Mouse (Mus musculus) lung, postnatal 10 days (tissue): ENCODE measurements around the gene Arsg.
"Not testable (repeated sequence)": the region's sequence is repeated elsewhere in the genome, so short reads cannot be mapped to it uniquely, and the experiment has no call there.

Experiments used
- DNase-seq: peaks from one replicate; pipeline ENCODE4 v3.0.0; 2021

Gene Arsg

DNA sequence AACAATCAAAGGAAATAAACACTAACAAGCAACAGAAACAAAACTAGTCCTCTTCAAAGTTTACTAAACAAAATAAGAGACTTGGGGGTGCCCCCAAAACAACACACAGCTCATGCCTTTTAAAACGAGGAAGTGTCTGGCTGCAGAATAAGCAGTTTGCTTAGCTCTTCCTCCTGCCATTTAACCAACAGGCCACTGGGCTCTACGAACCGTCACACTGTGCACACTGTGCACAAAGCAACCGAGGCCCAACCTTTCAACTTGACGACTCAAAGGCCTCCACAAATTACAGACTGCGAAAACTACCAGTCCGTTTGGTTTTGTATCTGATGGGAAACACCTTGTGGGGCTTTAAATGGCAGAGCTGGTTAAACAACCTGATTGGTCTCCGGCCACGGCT lies 3.0 kb upstream of the Arsg start:
- no peak for DNase-seq

GRCm38 (mm10) chr11:109470921-109471861 lies 2.0 kb upstream of the Arsg start:
- no peak for DNase-seq

GRCm38 (mm10) chr11:109472171-109472691 lies 943 bp upstream of the Arsg start:
- peak; percentile 43 for DNase-seq

- no peak for DNase-seq
Measured at GRCm38 (mm10) chr11:109472821-109473170, 378 bp upstream of the Arsg start.

GRCm38 (mm10) chr11:109474086-109474742 lies 1.0 kb downstream of the Arsg start:
- DNase-seq, result no peak

DNA sequence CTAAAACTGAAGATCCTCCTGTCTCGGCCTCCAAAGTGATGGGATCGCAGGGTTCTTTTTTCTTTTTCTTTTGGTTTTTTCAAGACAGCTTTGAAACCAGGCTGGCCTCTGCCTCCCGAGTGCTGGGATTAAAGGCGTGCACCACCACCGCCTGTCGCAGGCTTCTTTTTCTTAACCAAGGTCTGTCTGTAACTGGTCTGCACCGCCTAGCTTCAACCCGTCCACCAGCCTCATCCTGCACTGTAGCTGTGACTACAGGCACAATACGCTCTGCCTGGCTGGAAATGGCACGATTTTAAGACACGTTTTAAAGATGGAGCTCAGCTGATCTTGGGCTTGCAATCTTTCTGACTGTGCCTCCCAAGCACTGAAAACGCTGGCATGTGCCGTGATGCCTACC lies 1.7 kb downstream of the Arsg start:
- DNase-seq, result no peak

DNA sequence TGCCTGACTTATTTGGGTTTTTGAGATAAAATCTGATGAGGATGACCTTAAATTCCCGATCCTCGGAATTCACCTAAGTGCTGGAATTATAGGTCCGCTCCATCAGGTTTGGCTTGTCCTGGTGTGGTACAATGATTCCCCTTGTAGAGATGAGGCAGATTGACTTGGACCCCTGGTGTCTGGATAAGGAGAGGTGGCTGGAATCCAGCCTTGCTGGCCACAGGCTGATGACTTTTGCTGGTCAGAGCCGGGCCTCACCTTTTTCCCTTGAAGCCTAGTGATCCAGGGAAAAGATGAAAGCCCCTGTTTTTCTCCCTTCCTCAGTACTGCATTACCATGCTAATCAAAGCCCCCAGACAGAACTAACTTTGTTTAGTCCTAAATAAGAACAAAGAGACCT lies 2.5 kb downstream of the Arsg start:
- no peak for DNase-seq

DNA sequence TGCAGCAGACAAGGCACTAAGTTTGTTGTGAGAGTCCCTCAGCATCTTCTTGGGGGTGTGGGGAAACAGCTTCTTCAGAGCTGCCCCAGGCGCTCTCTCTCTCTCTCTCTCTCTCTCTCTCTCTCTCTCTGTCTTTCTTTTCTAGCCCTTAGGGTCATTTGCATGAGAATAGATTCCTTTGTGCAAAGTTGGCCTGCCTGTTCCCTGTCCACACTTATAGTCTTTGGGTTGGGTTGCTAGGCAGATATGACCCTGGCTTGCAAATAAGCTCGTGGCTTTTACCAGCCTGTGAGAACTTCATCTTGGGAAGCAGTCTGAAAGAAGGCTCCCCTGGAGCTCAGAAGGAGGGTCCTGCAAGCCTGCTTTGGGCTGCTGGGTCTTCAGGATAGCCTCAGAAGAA lies 3.1 kb downstream of the Arsg start:
- no peak for DNase-seq

DNA sequence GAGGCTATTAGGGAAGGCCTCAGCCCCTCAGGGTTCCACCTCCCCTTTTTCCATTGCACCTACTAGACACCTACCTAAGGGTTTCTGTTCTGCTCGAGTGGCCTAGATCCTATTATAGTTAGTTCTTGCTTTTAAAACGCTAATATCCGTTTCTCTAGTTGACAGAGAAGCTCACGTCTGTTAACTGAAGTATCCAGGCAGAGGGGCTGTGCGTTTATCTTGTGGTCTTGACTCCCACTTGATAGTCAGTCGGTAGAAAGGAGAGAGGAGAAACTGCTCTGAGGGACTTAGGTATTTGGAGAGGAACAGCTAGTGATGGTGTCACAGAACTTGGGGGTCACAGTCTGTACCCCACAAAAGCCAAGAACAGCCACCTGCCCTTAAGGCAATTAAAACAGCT lies 3.5 kb downstream of the Arsg start:
- no peak for DNase-seq

GRCm38 (mm10) chr11:109477606-109478380 lies 4.6 kb downstream of the Arsg start:
- DNase-seq, result no peak

DNA sequence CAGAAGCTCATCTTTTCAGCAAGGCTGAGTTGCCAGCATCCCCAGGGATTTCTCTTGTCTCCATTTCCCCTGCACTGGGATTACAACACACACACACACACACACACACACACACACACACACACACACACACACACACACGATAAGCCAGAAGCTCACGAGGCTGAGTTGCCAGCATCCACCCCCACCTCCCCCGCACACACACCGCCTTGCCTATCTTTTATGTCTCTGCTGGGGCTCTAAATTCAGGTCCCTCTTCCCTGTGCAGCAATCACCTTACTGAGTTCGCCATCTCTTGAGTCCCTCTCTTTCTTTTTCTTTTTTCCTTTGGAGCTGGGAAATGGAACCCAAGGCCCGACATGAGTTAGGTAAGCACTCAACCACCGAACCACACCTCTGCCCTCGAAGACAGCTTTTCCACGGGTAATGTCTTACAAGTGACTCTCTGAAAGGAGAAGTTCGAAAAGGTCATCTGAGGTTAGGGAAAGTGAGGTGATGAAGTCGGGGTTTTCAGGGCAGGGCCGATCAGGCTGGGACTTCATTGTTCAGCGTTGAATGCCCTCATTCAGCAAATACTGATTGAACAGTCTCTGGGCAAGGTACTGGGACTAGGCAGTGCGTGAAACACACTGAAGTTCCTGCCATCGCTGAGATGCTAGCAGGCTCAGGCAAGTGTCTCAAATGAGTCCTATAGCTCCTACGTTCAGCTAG lies 6.6 kb downstream of the Arsg start:
- no peak for DNase-seq

- DNase-seq, result no peak
Measured at GRCm38 (mm10) chr11:109480440-109480839, 7.3 kb downstream of the Arsg start.

DNA sequence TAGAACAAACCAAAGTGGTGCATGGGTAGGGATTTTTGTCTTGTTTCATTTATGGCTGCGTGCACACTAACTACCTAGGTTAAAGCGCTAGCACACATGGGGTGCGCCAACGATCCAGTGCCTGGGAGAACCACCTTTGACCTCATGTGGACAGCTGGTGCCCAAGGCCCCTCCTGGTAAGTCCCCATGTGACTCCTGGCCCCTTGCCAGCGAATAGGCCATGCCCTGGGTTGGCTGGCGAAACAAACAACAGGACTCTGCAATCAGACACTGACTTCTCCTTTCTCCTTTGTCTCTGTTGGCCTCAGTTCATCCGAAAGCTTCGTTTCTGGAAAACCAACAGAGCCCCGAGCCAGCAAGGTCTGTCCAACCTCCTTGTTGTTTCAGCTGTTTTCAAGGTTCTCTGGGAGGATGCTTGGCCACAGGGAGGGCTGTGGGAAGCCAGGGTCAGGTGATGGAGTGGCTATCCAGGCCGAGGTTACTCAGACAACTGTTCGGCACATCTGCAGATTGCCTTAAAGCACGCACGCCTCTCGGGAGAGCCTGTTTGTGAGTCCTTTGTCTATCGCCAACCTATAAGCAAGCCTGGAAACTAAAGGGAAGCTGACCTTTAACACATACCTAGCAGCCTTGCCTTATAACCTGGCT lies 12.3 kb downstream of the Arsg start:
- DNase-seq, result peak; percentile 37

DNA sequence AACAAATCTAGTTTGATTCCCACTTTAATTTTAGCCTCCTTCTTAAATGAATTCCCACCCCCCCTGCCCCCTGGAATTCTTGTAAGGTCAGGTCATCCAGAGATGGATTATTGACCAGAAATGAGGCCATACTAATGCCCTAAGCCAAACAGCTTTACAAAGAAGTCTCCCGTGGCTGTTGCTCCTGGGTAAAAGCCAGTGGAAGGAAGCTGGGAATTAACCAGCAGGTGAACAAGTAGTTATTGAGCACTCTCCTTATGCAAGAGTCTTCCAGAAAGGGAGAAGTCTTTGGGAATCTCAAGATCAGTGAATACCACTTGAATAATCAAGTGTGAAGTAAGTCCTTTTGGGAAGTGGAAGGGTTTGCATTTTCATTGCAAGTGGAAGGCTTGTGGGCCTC lies 13.9 kb downstream of the Arsg start:
- no peak for DNase-seq

DNA sequence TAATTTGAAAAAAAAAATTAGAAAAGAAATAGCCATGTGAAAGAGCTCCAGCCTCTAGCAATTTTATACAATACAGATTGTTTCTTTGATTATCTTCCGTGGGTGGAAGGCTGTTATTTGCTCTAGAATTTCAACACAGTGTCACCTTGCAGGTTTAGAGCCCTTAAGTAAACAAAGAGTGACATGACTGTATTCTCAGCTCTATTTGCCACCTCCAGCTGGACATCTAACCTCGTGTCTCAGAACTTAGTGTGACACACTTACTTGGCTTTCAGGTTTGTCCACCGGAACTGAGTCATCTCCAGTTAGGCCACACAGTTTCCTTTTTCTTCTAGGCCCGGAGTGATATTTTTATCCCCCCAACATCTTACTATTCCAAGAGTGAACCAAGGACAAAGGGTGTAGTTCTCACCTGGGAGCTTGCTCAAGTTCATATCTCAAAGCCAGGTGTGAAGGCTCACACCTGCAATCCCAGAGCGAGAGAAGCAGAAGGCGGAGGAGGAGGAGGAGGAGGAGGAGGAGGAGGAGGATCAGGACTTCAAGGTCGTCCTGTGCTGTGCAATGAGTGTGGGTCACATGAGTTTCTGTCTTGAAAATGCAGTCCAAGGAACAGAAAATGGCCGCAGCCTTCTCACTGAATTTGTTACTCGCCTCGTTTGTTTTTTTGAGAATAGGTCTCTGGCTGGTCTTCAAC lies 15.0 kb downstream of the Arsg start:
- DNase-seq, result no peak

DNA sequence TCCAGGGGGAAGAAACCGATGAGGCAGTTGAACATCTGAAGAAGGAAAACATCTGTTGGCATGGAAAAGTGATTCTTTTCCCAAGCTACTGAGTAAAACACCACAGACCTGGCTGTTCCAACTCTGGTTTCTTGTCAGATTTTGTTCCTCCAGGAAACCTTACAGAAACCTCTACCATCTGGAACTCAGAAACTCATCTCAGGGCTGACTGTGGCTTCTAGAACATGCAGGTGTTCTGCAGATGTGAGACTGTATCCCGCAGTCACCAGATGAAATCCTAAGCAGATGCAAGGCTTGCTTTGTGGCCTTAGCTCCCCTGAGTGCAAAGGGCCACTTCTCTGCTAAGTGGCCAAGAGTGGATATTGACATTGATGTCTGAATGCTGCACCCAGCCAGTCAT lies 16.6 kb downstream of the Arsg start:
- no peak for DNase-seq

DNA sequence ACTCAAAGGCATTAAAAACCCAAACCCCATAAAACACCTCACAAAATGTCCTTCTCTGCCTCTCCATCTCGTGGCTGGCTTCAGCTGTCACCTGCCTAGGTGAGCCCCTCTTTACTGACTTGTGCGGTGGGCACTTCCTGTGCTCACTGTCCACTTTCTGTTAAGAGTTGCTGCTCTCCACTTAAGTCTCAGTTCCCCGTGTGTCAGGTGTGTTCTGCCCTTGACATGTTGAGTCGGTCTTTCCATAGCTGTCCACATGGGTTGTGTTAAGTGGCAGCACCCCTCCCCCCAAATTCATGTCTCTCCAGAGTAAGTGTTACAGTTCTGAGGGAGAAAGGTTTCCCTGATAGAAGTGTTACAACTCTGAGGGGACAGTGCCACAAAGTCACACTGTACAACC lies 18.7 kb downstream of the Arsg start:
- no peak for DNase-seq

DNA sequence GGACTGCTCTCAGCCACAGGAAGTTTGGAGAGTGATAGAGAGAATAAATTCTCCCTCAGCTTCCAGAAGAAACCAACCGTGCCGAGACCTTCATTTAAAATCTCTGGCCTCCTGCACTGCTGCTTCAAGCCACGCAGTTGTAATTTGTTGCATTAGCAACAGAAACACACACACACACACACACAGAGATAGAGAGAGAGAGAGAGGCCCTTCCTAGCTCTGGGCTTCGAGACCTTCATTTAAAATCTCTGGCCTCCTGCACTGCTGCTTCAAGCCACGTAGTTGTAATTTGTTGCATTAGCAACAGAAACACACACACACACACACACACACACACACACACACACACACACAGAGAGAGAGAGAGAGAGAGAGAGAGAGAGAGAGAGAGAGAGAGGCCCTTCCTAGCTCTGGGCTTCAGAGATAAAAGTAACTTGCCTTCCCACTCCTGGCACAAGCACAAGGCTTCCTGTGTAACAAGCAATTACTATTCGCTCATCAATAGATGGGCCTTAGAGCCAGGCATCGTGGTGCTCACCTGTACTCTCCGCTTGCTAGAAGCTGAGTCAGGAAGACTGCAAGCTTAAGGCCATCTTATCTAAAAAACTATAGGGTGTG lies 19.8 kb downstream of the Arsg start:
- DNase-seq, result not testable (repeated sequence)

DNA sequence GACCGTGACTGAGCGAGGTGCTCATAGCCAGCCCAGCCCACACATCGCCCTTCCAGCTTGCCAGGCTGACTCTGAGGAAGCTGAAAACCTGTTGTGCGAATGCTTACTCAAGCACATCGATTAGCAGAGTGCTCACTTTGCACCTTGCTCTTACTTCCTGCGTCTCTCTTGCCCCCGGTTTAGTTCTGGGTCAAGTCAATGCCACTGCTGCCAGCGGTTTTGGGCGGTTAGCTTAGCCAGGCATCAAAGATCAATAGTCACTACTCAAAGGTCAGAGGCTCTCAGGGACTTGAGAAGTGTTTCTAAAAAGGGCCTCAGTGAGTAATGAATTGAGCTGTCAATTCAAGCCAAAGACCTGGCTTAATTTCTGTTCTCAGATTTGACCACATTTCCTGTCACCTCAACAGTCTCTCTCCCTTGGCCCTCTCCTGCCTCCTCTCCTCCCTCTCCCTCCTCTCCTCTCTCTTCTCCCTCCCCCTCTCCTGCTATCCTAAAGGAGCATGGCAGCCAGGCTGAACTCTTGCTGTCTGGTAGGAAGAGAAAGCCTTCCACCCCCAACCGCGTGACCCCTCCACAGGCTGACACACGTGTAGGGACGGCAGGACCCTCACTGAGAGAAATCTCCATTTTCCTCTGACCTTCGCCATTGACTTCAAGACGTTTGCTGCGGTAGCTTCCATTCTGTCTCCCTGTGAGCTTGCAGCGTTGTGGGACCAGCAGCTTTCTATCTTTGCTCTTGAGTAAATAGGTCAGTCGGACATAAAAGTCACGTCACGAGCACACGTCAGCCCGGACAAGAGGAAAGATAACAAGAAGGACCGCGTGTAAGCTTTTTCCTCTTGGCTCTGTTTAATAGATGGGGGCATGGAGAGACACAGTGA lies 22.0 kb downstream of the Arsg start:
- no peak for DNase-seq
